Mouse (Mus musculus) heart, postnatal 10 days (tissue): ENCODE results near the gene Mark2. TPM values are rescaled to one million over a fixed set of nuclear protein-coding genes. Genes with fewer than 3 reads are reported as not detected.
A peak's percentile ranks its signal among the peaks of the same experiment; 100 is the strongest.

Experiments used
- DNase-seq, 2 experiments: peaks; one replicate each; pipeline ENCODE4 v3.0.0; 2021
- intact Hi-C: fragments of 180-260 bp; cut with DNase I; formaldehyde crosslinking; loops from one replicate; pipeline ENCODE4 v1.15.1; 2025
- total RNA-seq, 2 experiments: library from RNA; stranded (reverse); gene quantifications; 2 replicates each; pipeline ENCODE4 v1.2.3; 2021

The Mark2 gene
- total RNA-seq, 2 experiments from 2014 or later: 51.7 to 54.3 TPM

GRCm38 (mm10) chr19:7337781-7338342, 3.8 kb downstream of the Mark2 start:
- DNase-seq: no peak
- intact Hi-C loops: loop anchor here (2.0 kb wide), 1 partner anchor 43 kb away; no protein-coding TSS in a partner anchor

- no peak for DNase-seq
- intact Hi-C loops: loop anchor here (2.0 kb wide), 1 partner anchor 41 kb away; no protein-coding TSS in a partner anchor
Measured at GRCm38 (mm10) chr19:7335656-7336055, 6.0 kb downstream of the Mark2 start.

GRCm38 (mm10) chr19:7334049-7334448, 7.6 kb downstream of the Mark2 start:
- DNase-seq: no peak
- intact Hi-C loops: no loop called here

GRCm38 (mm10) chr19:7321391-7321790, 20.3 kb downstream of the Mark2 start:
- intact Hi-C loops: no loop called here

GRCm38 (mm10) chr19:7320181-7320580, 21.5 kb downstream of the Mark2 start:
- intact Hi-C loops: no loop called here
- no peak for DNase-seq

More at GRCm38 (mm10) chr19:7321391-7321790, 20.3 kb downstream of the Mark2 start:
- no peak for DNase-seq

GRCm38 (mm10) chr19:7317716-7318115, 23.9 kb downstream of the Mark2 start:
- intact Hi-C loops: no loop called here
- no peak for DNase-seq

- no peak for DNase-seq
- intact Hi-C loops: no loop called here
Measured at GRCm38 (mm10) chr19:7316822-7317221, 24.8 kb downstream of the Mark2 start.

GRCm38 (mm10) chr19:7315587-7315984, 26.1 kb downstream of the Mark2 start:
- intact Hi-C loops: no loop called here
- no peak for DNase-seq

- no peak for DNase-seq
- intact Hi-C loops: no loop called here
Measured at GRCm38 (mm10) chr19:7314976-7315586, 26.6 kb downstream of the Mark2 start.

GRCm38 (mm10) chr19:7313660-7314059, 28.0 kb downstream of the Mark2 start:
- DNase-seq: no peak
- intact Hi-C loops: no loop called here

GRCm38 (mm10) chr19:7311306-7311705, 30.4 kb downstream of the Mark2 start:
- peak; percentile 70 to 76 for DNase-seq
- intact Hi-C loops: no loop called here

GRCm38 (mm10) chr19:7310704-7311103, 31.0 kb downstream of the Mark2 start:
- DNase-seq: peak; percentile 53 to 63
- intact Hi-C loops: no loop called here

GRCm38 (mm10) chr19:7309738-7310330, 31.8 kb downstream of the Mark2 start:
- intact Hi-C loops: no loop called here
- DNase-seq: no peak

- intact Hi-C loops: loop anchor here (2.0 kb wide), 1 partner anchor 33 kb away; the partner anchor contains the start of gene Mark2
- peak in 1 of 2 experiments; percentile 45 for DNase-seq
Measured at GRCm38 (mm10) chr19:7307995-7308770, 33.5 kb downstream of the Mark2 start.

GRCm38 (mm10) chr19:7306968-7307367, 34.7 kb downstream of the Mark2 start:
- intact Hi-C loops: loop anchor here (2.0 kb wide), 1 partner anchor 34 kb away; the partner anchor contains the start of gene Mark2
- peak in 1 of 2 experiments; percentile 37 for DNase-seq

- no peak for DNase-seq
- intact Hi-C loops: loop anchor here (2.0 kb wide), 1 partner anchor 35 kb away; the partner anchor contains the start of gene Mark2
Measured at GRCm38 (mm10) chr19:7305380-7306310, 36.0 kb downstream of the Mark2 start.

GRCm38 (mm10) chr19:7304801-7305200, 36.9 kb downstream of the Mark2 start:
- intact Hi-C loops: no loop called here
- no peak for DNase-seq

GRCm38 (mm10) chr19:7303796-7304195, 37.9 kb downstream of the Mark2 start:
- DNase-seq: no peak
- intact Hi-C loops: no loop called here

GRCm38 (mm10) chr19:7302493-7302797, 39.2 kb downstream of the Mark2 start:
- no peak for DNase-seq
- intact Hi-C loops: no loop called here
